In the genomic region with DNA sequence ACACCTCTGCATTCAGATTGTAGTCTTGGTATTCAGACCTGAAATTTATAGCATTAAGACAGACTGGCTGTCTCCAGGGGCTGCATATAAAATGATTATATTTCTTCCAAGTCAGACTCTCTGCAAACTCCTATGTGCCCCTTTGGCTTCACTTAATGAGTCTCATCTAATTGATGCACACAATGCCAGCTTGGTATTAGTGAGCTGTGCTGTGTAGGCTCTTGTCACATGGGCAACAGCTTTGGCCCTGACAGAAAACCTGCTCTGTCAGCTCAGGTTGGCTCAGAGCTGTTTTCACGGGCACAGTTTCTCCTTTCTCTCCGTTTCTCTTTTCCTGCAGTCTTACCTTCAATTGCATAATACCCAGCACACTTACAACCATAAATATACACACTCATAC, we compare ENCODE assay signal across 25 mouse cellular contexts.
"Had no signal": no experiment of that assay in that cellular context is flagged by ENCODE, and none has a peak within 500 bp of the region (broad histone marks: within the 10 kb centered on the region; RNA-seq: fewer than 3 reads in every experiment).

No protein-coding gene starts in this region.

- H3K9ac ChIP-seq: heart, embryonic 13.5 days; heart, embryonic 15.5 days; hindbrain, embryonic 12.5 days; kidney, embryonic 15.5 days; limb, embryonic 12.5 days; liver, embryonic 13.5 days; liver, embryonic 15.5 days had no signal

- H3K36me3 ChIP-seq: hindbrain, embryonic 12.5 days; kidney, embryonic 15.5 days; limb, embryonic 10.5 days; limb, embryonic 12.5 days; liver, embryonic 13.5 days; liver, embryonic 15.5 days had no signal

- ATAC-seq: intestine, embryonic 16.5 days had no signal

- H3K4me1 ChIP-seq: hindbrain, embryonic 12.5 days; limb, embryonic 10.5 days; limb, embryonic 12.5 days; liver, embryonic 13.5 days; liver, embryonic 15.5 days had no signal

- H3K9me3 ChIP-seq: heart, embryonic 13.5 days; heart, embryonic 15.5 days; hindbrain, embryonic 12.5 days; kidney, embryonic 15.5 days; limb, embryonic 10.5 days; limb, embryonic 12.5 days; liver, embryonic 13.5 days; liver, embryonic 15.5 days had no signal

- H3K27ac ChIP-seq: heart, adult 2 months; heart, embryonic 15.5 days; hindbrain, embryonic 12.5 days; kidney, embryonic 15.5 days; kidney, postnatal 0 days; left cerebral cortex, adult 2 months; limb, embryonic 10.5 days; limb, embryonic 12.5 days; liver, embryonic 13.5 days; liver, embryonic 15.5 days had no signal

- H3K4me3 ChIP-seq: heart, adult 2 months; heart, embryonic 13.5 days; heart, embryonic 15.5 days; hindbrain, embryonic 12.5 days; kidney, embryonic 15.5 days; left cerebral cortex, adult 2 months; limb, embryonic 10.5 days; limb, embryonic 12.5 days; liver, embryonic 13.5 days; liver, embryonic 15.5 days had no signal

- DNase-seq: gastrocnemius, postnatal 10 days; gastrocnemius, postnatal 36 days; heart, adult 11 months; heart, adult 2 months; heart, postnatal 14 days; heart, postnatal 36 days; kidney, adult 11 months; kidney, adult 2 months; kidney, adult 9 months; kidney, postnatal 14 days; kidney, postnatal 36 days; liver; liver, embryonic 13.5 days had no signal

- H3K4me2 ChIP-seq: heart, embryonic 11.5 days; heart, embryonic 13.5 days; heart, embryonic 15.5 days; hindbrain, embryonic 12.5 days; kidney, embryonic 15.5 days; limb, embryonic 12.5 days; liver, embryonic 11.5 days; liver, embryonic 13.5 days; liver, embryonic 15.5 days had no signal

- H3K27me3 ChIP-seq: heart, embryonic 15.5 days had no signal
